Mouse (Mus musculus) liver, embryonic 14.5 days (tissue): ENCODE measurements around the gene Ak9.
A peak's percentile ranks its signal among the peaks of the same experiment; 100 is the strongest.

ENCODE experiments used
- CTCF ChIP-seq: IDR thresholded peaks from 2 replicates; pipeline ENCODE4 v1.5.1; 2016; ENCODE audit warnings: antibody characterized with exemption, low read depth, control low read depth
- EP300 ChIP-seq: IDR thresholded peaks from 2 replicates; pipeline ENCODE4 v1.6.1; 2016; ENCODE audit warnings: antibody characterized with exemption, low read depth

DNA sequence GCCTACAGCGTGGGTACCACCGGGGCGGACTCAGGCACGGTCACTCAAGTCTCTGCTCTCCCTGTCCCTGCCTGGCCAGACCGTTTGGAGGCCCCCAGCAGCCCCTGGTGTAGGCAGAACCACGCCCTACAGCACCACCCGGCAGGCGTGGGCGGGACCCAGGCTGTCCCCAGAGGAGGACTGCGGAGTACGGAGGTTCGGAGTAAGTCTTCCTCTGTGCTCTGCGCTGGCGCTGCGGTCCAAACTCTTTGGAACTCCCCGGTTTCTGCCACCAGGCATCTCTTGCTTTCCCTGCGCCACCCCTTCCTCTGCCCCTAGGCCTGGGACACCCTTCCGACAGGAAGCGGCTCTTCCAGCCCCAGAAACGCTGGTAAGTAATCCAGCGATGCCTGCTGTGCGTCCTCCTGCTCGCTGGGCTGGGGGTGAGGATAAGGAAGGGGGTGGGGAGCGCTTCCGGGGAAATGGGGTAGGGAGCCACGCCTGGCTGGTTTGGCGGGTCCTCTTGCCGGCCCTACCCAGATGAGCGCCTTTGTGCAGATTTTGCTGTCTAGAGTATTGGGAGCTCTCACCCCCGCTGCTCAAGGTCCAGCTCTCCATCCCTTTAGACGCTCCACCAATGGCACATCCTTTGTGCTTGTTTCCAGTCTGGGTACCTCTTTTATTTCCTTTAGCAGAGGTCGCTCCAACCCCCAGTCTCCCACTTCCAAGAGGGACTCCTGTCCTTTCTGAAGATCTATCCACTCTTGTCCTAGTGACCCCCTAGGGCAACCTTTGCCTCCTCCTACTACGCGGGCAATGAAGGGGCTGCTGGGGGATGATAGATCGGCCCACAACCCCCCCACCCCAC, 172.6 kb downstream of the Ak9 start, which contains the start of gene Mical1:
- TF ChIP-seq CTCF (peak; percentile 5; the same call in 1 of the 2 replicates), EP300 (no peak)
